Mouse (Mus musculus): ENCODE data around the gene Chgb. TPM values are rescaled to one million over a fixed set of nuclear protein-coding genes. Genes with fewer than 3 reads are reported as not detected.
A peak's percentile ranks its signal among the peaks of the same experiment; 100 is the strongest.

The Chgb gene
- total RNA-seq (2017): 0.91 TPM in 1 of 2 replicates, not detected in the other

DNA sequence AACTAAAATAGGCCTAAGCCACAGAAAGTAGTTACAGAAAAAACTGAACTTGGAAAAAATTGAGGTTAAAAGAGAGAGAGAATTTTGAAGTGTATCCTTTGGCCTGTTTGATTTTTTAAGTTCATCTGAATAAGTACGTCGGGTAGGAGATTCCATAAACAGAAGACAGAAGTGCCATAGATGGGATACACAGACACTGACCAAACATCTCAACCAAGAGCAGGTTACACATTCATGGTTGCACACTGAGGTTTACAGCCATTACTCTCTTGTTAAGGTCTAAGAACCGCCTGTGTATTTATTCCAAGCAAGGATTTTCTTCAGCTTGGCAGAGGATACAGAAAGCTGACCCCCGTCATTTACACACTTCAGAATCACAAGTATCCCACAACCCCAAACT lies at the start of gene Chgb:
Gene Chgb (plus strand): TSS at position 301 of the 400 bp plus-strand sequence.
- ATAC-seq (replicated peaks; ENCODE audit: low read depth, poor library complexity, severe bottlenecking): no peak

DNA sequence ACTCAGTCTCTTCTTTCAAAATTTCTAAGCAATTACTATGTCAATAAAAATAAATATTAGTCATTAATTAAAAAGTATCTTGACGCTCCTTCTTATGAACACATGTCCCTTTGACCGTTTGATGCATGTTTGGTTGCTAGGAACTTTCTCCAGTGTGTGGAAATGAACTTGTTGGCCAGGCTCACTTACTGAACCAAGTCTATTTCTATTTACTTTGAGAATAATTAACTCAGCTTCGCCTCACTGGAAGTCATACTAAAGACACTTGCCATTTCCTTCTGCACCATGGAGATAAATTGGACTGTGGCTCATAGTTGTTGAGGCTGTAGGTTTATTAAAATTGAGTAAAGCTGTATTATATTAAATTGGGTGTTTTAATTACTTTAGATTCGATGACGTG lies 48.1 kb upstream of the Chgb start:
- ATAC-seq (replicated peaks; ENCODE audit: low read depth, poor library complexity, severe bottlenecking): no peak

GRCm38 (mm10) chr2:132733603-132734573 lies 47.2 kb upstream of the Chgb start:
- no peak for ATAC-seq (replicated peaks; ENCODE audit: low read depth, poor library complexity, severe bottlenecking)

GRCm38 (mm10) chr2:132738816-132739432 lies 42.2 kb upstream of the Chgb start:
- ATAC-seq (replicated peaks; ENCODE audit: low read depth, poor library complexity, severe bottlenecking): no peak

DNA sequence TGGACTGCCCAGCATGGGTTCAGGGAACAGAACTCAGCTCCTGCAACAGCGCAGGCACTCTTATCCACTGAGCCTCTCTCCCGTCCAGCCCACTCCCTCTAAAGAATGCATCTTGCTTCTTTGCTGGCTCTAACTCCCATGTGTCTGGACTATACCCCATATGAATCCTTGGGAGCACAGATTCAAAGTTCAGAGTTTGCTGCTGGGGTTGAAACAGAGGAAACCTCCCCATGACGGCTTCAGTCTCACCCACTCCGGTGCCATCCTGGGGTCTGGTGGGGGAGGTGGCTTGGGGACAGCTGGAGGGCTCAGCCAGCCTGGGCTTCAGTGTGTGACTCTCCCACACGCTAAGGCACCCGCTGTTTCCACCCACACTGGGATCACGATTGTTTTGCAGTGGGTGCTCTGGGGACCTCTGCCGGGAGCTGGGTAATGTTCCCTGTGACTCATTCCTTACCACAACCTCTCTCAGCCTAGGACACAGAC lies 39.2 kb upstream of the Chgb start:
- ATAC-seq (replicated peaks; ENCODE audit: low read depth, poor library complexity, severe bottlenecking): no peak

- no peak for ATAC-seq (replicated peaks; ENCODE audit: low read depth, poor library complexity, severe bottlenecking)
These were observed 36.2 kb upstream of the Chgb start for GRCm38 (mm10) chr2:132744866-132745265.

GRCm38 (mm10) chr2:132746108-132746507 lies 35.0 kb upstream of the Chgb start:
- no peak for ATAC-seq (replicated peaks; ENCODE audit: low read depth, poor library complexity, severe bottlenecking)

- ATAC-seq (replicated peaks; ENCODE audit: low read depth, poor library complexity, severe bottlenecking): no peak
These were observed 30.4 kb upstream of the Chgb start for GRCm38 (mm10) chr2:132750726-132751125.

DNA sequence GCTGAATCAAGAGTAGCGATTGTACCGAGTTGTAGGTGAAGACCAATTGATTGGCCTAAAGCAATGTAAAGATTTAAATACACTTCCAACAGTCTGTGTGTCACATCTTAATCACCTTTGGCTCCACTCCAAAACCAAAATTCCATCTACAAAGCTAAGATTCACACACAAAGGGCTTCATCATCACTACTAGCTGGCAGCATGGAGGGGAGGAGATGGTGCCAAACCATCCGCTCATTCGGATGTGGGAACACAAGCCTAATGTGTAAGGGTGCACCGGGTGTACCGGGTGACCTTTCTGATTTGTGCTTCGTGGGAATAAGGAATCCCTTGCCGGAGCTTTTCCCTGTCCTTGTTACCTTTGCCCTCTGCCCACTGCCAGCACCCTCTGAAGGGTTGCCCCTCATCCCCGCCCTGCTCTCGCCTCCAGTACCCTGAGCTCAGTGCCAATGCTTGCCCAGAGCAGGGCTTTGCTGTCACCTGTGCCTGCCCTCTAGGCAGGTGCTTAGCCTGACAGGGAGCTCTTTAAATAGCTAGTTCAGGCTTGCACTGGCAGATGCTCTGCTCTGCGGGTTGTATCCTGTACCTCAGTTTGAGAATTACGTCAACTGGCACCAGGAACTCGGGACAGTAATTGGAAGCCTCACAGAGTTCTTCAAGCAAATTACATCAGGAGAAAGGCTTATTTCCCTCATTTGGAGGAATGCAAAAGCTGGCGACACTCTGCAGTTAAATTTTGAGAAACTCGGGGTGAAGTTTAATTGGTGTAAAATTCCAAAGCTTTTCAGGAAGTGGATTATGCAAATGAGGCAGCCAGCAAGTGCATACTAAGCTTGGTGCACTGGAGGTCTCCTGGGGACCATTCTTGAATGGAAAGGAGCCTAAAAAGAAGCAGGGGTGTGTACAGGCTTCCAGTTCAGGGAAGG lies 29.7 kb upstream of the Chgb start:
- ATAC-seq (replicated peaks; ENCODE audit: low read depth, poor library complexity, severe bottlenecking): no peak

- no peak for ATAC-seq (replicated peaks; ENCODE audit: low read depth, poor library complexity, severe bottlenecking)
These were observed 28.7 kb upstream of the Chgb start for GRCm38 (mm10) chr2:132752398-132752797.

DNA sequence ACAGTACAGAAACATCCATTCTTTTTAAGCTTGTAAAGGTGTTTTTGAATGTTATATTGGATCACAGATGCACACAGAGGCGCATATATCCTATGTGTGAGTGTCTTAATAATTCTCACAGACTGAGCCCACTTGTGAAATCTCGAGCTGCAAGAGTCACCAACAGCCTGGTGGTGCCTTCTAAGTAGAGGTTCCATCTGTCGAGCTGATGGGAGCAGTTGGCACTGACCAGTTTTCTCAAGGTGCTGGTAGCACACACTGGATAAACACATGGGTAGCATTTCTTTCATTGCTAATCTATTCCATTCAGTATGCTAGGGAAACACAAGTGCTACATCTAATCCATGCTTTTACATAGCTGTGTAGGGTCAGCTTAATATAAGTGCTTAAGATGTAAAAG lies 27.9 kb upstream of the Chgb start:
- ATAC-seq (replicated peaks; ENCODE audit: low read depth, poor library complexity, severe bottlenecking): no peak

DNA sequence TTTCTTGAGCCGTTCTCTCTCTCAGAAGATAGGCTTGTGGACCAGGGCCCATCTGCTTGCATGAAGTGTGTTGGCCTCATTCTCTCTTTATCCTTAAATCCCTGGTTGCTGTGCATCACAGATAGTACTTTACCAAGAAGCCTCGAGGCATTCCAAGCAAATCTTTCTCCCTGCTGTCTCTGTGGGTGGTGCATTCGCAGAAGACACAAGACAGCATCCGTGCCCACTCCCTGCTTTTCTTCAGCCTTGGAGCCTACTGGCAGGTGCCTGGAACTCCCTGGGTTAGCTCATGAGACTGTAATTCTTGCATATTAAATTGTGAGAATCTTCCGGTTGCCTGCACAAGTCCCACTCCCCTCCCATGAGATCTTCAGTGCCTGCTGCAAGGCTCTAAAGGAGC lies 23.2 kb upstream of the Chgb start:
- ATAC-seq (replicated peaks; ENCODE audit: low read depth, poor library complexity, severe bottlenecking): no peak

- no peak for ATAC-seq (replicated peaks; ENCODE audit: low read depth, poor library complexity, severe bottlenecking)
These were observed 10.3 kb upstream of the Chgb start for GRCm38 (mm10) chr2:132770822-132771221.

GRCm38 (mm10) chr2:132781439-132782068 lies 476 bp downstream of the Chgb start:
- ATAC-seq (replicated peaks; ENCODE audit: low read depth, poor library complexity, severe bottlenecking): peak; percentile 100

DNA sequence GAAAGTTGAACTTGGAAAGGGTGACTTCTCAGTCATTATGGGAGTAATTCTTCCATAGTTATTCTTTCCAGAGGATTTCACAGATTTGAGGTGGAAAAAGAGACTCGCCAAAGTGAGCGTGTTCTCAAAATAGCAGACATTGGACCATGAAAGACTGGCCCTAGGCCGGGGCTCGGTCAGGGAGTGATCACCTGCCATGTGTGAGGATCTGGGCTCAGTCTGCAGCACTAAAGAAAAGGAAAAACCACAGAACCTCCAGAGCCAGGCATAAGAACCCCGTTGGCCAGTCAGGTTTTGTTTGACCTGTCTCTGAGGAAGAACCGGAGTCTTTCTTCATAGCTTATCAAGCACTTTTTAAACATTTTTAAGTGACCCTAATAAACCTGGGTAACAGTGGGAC lies 3.0 kb downstream of the Chgb start:
- ATAC-seq (replicated peaks; ENCODE audit: low read depth, poor library complexity, severe bottlenecking): no peak

- ATAC-seq (replicated peaks; ENCODE audit: low read depth, poor library complexity, severe bottlenecking): no peak
These were observed 12.5 kb downstream of the Chgb start for GRCm38 (mm10) chr2:132793441-132794203.

DNA sequence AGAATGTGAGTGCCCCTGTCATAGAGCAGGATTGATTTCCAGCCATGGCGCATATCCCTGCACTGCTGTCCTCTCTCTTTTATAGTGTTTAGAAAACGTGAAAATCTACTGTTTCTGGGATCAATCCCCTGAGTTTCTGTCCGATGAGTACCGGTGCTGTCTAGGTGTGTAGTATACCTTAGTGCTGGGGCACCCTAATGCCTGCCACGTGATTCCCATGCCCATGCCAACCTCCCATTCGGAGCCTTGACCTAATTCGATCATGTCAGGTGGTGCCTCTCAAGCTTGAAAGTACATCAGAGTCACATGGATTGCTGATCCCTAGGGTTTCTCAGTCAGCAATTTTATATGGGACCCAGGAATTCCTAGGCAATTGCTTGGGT lies 13.1 kb downstream of the Chgb start:
- no peak for ATAC-seq (replicated peaks; ENCODE audit: low read depth, poor library complexity, severe bottlenecking)

DNA sequence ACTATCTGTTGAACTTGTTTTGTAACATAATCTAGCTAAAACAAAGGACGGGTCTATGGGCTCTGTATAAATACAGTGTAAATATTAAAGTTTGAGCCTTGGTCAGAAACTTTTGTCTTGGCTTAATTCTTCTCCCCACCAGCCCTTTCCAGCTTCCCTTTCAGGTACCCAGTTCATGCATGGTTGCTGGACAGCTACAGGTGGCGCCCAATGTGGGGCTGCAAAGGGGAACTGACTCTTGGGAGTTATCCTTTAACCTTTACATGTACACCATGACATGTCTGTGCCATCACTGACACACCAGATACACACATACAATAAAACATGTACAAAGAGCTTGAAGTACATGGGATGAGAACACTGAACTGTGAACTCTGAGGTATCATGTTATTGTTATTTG lies 21.9 kb downstream of the Chgb start:
- no peak for ATAC-seq (replicated peaks; ENCODE audit: low read depth, poor library complexity, severe bottlenecking)
